Mouse (Mus musculus) liver, adult 2 months (tissue): ENCODE measurements around the gene Rcor1.

Experiments
- CTCF ChIP-seq: fragments of 200-500 bp; IDR thresholded peaks from 2 replicates; pipeline ENCODE4 v1.5.1; 2011; ENCODE audit warnings: low read depth, low read length, control low read depth
- POLR2A ChIP-seq: fragments of 200-500 bp; IDR thresholded peaks from 2 replicates; pipeline ENCODE4 v1.6.1; 2011; ENCODE audit warnings: low read length, control low read depth; ENCODE audit not compliant: insufficient read depth; ENCODE audit errors: extremely low read depth

GRCm38 (mm10) chr12:111162312-111163061 is 123.3 kb downstream of the Rcor1 start:
- TF ChIP-seq CTCF (no peak), POLR2A (no peak)
